In genomic region chr10:84533912-84534671, GRCm38 (mm10) we compare ENCODE assay signal across 8 mouse cellular contexts. TPM values are rescaled to one million over a fixed set of nuclear protein-coding genes. Genes with fewer than 3 reads are reported as not detected.
A peak's percentile ranks its signal among the peaks of the same experiment; 100 is the strongest.
DNase-seq lines count a peak whose midpoint lies in the region; ATAC-seq and TF ChIP-seq lines count a peak whose summit lies in the region.

Gene Ckap4 (minus strand): TSS chr10:84534062.

- WGBS in embryonic facial prominence, embryonic 15.5 days: 0% methylated on average over 44 of the region's 64 CpGs
- WGBS in heart, embryonic 11.5 days (ENCODE audit: insufficient replicate concordance): under 1% methylated on average over 20 of the region's 64 CpGs
- under 1% methylated on average over 22 of the region's 64 CpGs for WGBS in kidney, embryonic 14.5 days
- 3% methylated on average over 37 of the region's 64 CpGs for WGBS in liver, embryonic 14.5 days (ENCODE audit: insufficient replicate concordance)
- WGBS in neural tube, embryonic 11.5 days: 1% methylated on average over 15 of the region's 64 CpGs

- peak within 1 kb of the TSS; percentile 88 for H3K4me3 ChIP-seq in embryonic facial prominence, embryonic 15.5 days (replicated peaks)
- H3K4me3 ChIP-seq in heart, embryonic 11.5 days (ENCODE audit: low read depth, low read length): peak within 1 kb of the TSS; percentile 88
- peak within 1 kb of the TSS; percentile 97 for H3K4me3 ChIP-seq in kidney, embryonic 14.5 days (ENCODE audit: low read length)
- peak within 1 kb of the TSS; percentile 57 to 59 for H3K4me3 ChIP-seq in liver, embryonic 14.5 days (ENCODE audit: insufficient read depth in 1 of 2, low read depth in 2 of 2, low read length in 2 of 2)
- H3K4me3 ChIP-seq in neural tube, embryonic 11.5 days (ENCODE audit: low read depth, low read length): peak within 1 kb of the TSS; percentile 93

- peak within 1 kb of the TSS; percentile 97 for H3K9ac ChIP-seq in embryonic facial prominence, embryonic 15.5 days
- peak within 1 kb of the TSS; percentile 97 for H3K9ac ChIP-seq in heart, embryonic 11.5 days (ENCODE audit: low read depth, low read length)
- H3K9ac ChIP-seq in kidney, embryonic 14.5 days (ENCODE audit: low read depth, low read length): peak within 1 kb of the TSS; percentile 98
- H3K9ac ChIP-seq in liver, embryonic 14.5 days (replicated peaks): peak within 1 kb of the TSS; percentile 24
- H3K9ac ChIP-seq in neural tube, embryonic 11.5 days (ENCODE audit: low read length): peak within 1 kb of the TSS; percentile 98

- TF ChIP-seq EP300 in liver, embryonic 14.5 days (IDR thresholded peaks at IDR 0.05; ENCODE audit: low read depth): no peak

- no peak for TF ChIP-seq CTCF in liver, embryonic 14.5 days (IDR thresholded peaks at IDR 0.05; ENCODE audit: low read depth)

- DNase-seq in adrenal gland, postnatal 36 days: peak; percentile 79 to 89
- no peak for DNase-seq in liver, embryonic 14.5 days (ENCODE audit: low read depth in 3 of 3, low spot score in 3 of 3)
- peak; percentile 88 for DNase-seq in neural tube, embryonic 11.5 days (ENCODE audit: low spot score)
- peak; percentile 52 for DNase-seq in thymus, postnatal 0 days (ENCODE audit: low spot score)

- H3K9me3 ChIP-seq in embryonic facial prominence, embryonic 15.5 days (replicated peaks): no peaks in the 10 kb centered on the region
- H3K9me3 ChIP-seq in heart, embryonic 11.5 days (replicated peaks; ENCODE audit: control insufficient read depth, low read length): no peaks in the 10 kb centered on the region
- H3K9me3 ChIP-seq in kidney, embryonic 14.5 days (ENCODE audit: control insufficient read depth, low read length): no peaks in the 10 kb centered on the region
- no peaks in the 10 kb centered on the region for H3K9me3 ChIP-seq in liver, embryonic 14.5 days (ENCODE audit: control insufficient read depth, low read length)
- no peaks in the 10 kb centered on the region for H3K9me3 ChIP-seq in neural tube, embryonic 11.5 days (ENCODE audit: control insufficient read depth, low read length)

- peak; percentile 76 for ATAC-seq in CD4-positive, CD25-positive, alpha-beta regulatory T cell, adult 4 months
- ATAC-seq in embryonic facial prominence, embryonic 15.5 days (ENCODE audit: insufficient number of reproducible peaks, low FRiP score, low TSS enrichment, low read depth): peak; percentile 92
- ATAC-seq in heart, embryonic 11.5 days (replicated peaks; ENCODE audit: insufficient number of reproducible peaks, low FRiP score, low TSS enrichment): peak; percentile 82
- ATAC-seq in kidney, embryonic 14.5 days (ENCODE audit: low FRiP score, low TSS enrichment): peak; percentile 91
- peak; percentile 62; the same call in 1 of the 2 replicates for ATAC-seq in liver, embryonic 14.5 days (ENCODE audit: insufficient read depth)
- ATAC-seq in neural tube, embryonic 11.5 days (ENCODE audit: insufficient read depth, low FRiP score, low TSS enrichment): peak; percentile 85

- H3K4me2 ChIP-seq in embryonic facial prominence, embryonic 15.5 days (replicated peaks): peak within 1 kb of the TSS; percentile 58
- peak within 1 kb of the TSS; percentile 76 for H3K4me2 ChIP-seq in heart, embryonic 11.5 days
- peak within 1 kb of the TSS; percentile 79 for H3K4me2 ChIP-seq in kidney, embryonic 14.5 days (replicated peaks; ENCODE audit: low read depth, low read length)
- H3K4me2 ChIP-seq in liver, embryonic 14.5 days (ENCODE audit: low read depth): peak within 1 kb of the TSS; percentile 46
- peak within 1 kb of the TSS; percentile 57 for H3K4me2 ChIP-seq in neural tube, embryonic 11.5 days (ENCODE audit: low read depth)

- H3K27ac ChIP-seq in embryonic facial prominence, embryonic 15.5 days (replicated peaks): peak within 1 kb of the TSS; percentile 88
- H3K27ac ChIP-seq in heart, embryonic 11.5 days (ENCODE audit: low read depth, low read length): peak within 1 kb of the TSS; percentile 93
- H3K27ac ChIP-seq in kidney, embryonic 14.5 days (ENCODE audit: low read depth, low read length): peak within 1 kb of the TSS; percentile 88
- no peak within 1 kb of the TSS for H3K27ac ChIP-seq in liver, embryonic 14.5 days
- H3K27ac ChIP-seq in neural tube, embryonic 11.5 days (ENCODE audit: low read depth, low read length): peak within 1 kb of the TSS; percentile 90

- peaks cover 44% of the 10 kb centered on the region for H3K4me1 ChIP-seq in embryonic facial prominence, embryonic 15.5 days
- H3K4me1 ChIP-seq in heart, embryonic 11.5 days (ENCODE audit: control insufficient read depth, insufficient read depth, low read length): peaks cover 29% of the 10 kb centered on the region
- peaks cover 41% of the 10 kb centered on the region for H3K4me1 ChIP-seq in kidney, embryonic 14.5 days (ENCODE audit: control insufficient read depth, insufficient read depth, low read length)
- H3K4me1 ChIP-seq in liver, embryonic 14.5 days (replicated peaks; ENCODE audit: control insufficient read depth in 2 of 2, insufficient read depth in 2 of 2, low read length in 1 of 2): peaks cover 0 to 7% of the 10 kb centered on the region in 2 experiments; a peak in 2 of 4 replicates
- peaks cover 17% of the 10 kb centered on the region for H3K4me1 ChIP-seq in neural tube, embryonic 11.5 days (ENCODE audit: control insufficient read depth, insufficient read depth, low read length)

- H3K27me3 ChIP-seq in embryonic facial prominence, embryonic 15.5 days: no peaks in the 10 kb centered on the region
- no peaks in the 10 kb centered on the region for H3K27me3 ChIP-seq in heart, embryonic 11.5 days (ENCODE audit: control insufficient read depth, insufficient read depth, low read length)
- no peaks in the 10 kb centered on the region for H3K27me3 ChIP-seq in kidney, embryonic 14.5 days (ENCODE audit: control insufficient read depth, insufficient read depth, low read length)
- peaks cover 39% of the 10 kb centered on the region for H3K27me3 ChIP-seq in liver, embryonic 14.5 days (ENCODE audit: control insufficient read depth, insufficient read depth, low read length)
- no peaks in the 10 kb centered on the region for H3K27me3 ChIP-seq in neural tube, embryonic 11.5 days (ENCODE audit: control insufficient read depth, insufficient read depth, low read length)

- H3K36me3 ChIP-seq in embryonic facial prominence, embryonic 15.5 days: peaks cover 8% of the 10 kb centered on the region; the same call in 1 of the 2 replicates
- H3K36me3 ChIP-seq in heart, embryonic 11.5 days (ENCODE audit: control insufficient read depth, insufficient read depth, low read length): no peaks in the 10 kb centered on the region
- peaks cover 22% of the 10 kb centered on the region for H3K36me3 ChIP-seq in kidney, embryonic 14.5 days (ENCODE audit: control insufficient read depth, insufficient read depth, low read length)
- H3K36me3 ChIP-seq in liver, embryonic 14.5 days (replicated peaks; ENCODE audit: control insufficient read depth, insufficient read depth, low read depth): no peaks in the 10 kb centered on the region
- no peaks in the 10 kb centered on the region for H3K36me3 ChIP-seq in neural tube, embryonic 11.5 days (ENCODE audit: control insufficient read depth, insufficient read depth, low read length)

RNA-seq across cellular contexts. Expression of gene Ckap4, which starts in this region (rescaled TPM):
- polyA plus RNA-seq in CD4-positive, CD25-positive, alpha-beta regulatory T cell, adult 4 months (2017; shearing (Covaris generic)): under 1 TPM; 0.20 to 0.23 TPM
- 10 to 100 TPM; 47.1 to 59.6 TPM for total RNA-seq in adrenal gland, postnatal 36 days (2021)
- polyA plus RNA-seq in embryonic facial prominence, embryonic 15.5 days (2015; fragmentation: Nextera tagmentation; extraction: Ambion mirVana): 134 and 141 TPM in 2 replicates
- 103 and 113 TPM in 2 replicates for polyA plus RNA-seq in heart, embryonic 11.5 days (2014; fragmentation: Nextera tagmentation; extraction: Ambion mirVana)
- 87.6 and 121 TPM in 2 replicates for polyA plus RNA-seq in kidney, embryonic 14.5 days (2014; fragmentation: Nextera tagmentation; extraction: Ambion mirVana)
- 3.5 and 5.8 TPM in 2 replicates for polyA plus RNA-seq in liver, embryonic 14.5 days (2012; rRNA removed)
- 8.2 and 8.6 TPM in 2 replicates for polyA plus RNA-seq in liver, embryonic 14.5 days (2014; fragmentation: Nextera tagmentation; extraction: Ambion mirVana)
- polyA plus RNA-seq in neural tube, embryonic 11.5 days (2014; fragmentation: Nextera tagmentation; extraction: Ambion mirVana): 90.0 and 91.2 TPM in 2 replicates
- polyA plus RNA-seq in thymus, postnatal 0 days (2015; fragmentation: Nextera tagmentation; extraction: Ambion mirVana): 11.4 and 12.7 TPM in 2 replicates

Comparison
In these comparisons a context has a peak if more than half of its experiments do, and no peak if none do; other contexts are left out.
1. Peak in ATAC-seq in CD4-positive, CD25-positive, alpha-beta regulatory T cell, adult 4 months; RNA of the gene not detected or under 1 TPM.
2. DNase-seq: peak in adrenal gland, postnatal 36 days (2 of 2), neural tube, embryonic 11.5 days (single experiment) and thymus, postnatal 0 days (single experiment); none in liver, embryonic 14.5 days (0 of 3).
3. H3K9ac ChIP-seq: peak in every context shown above with its lines; median percentile 98 in kidney, embryonic 14.5 days; 98 in neural tube, embryonic 11.5 days; 97 in embryonic facial prominence, embryonic 15.5 days; 97 in heart, embryonic 11.5 days; 24 in liver, embryonic 14.5 days.
4. Peak in every context shown above with its lines, with median percentiles within 50 percentile points of each other: ATAC-seq, H3K4me2 ChIP-seq and H3K4me3 ChIP-seq.